Mouse (Mus musculus) cerebellum, adult 9-11 months (tissue): ENCODE results near the gene Tox3.

Source experiments
- DNase-seq: peaks from one replicate; pipeline ENCODE4 v3.0.0; 2022

The Tox3 gene

DNA sequence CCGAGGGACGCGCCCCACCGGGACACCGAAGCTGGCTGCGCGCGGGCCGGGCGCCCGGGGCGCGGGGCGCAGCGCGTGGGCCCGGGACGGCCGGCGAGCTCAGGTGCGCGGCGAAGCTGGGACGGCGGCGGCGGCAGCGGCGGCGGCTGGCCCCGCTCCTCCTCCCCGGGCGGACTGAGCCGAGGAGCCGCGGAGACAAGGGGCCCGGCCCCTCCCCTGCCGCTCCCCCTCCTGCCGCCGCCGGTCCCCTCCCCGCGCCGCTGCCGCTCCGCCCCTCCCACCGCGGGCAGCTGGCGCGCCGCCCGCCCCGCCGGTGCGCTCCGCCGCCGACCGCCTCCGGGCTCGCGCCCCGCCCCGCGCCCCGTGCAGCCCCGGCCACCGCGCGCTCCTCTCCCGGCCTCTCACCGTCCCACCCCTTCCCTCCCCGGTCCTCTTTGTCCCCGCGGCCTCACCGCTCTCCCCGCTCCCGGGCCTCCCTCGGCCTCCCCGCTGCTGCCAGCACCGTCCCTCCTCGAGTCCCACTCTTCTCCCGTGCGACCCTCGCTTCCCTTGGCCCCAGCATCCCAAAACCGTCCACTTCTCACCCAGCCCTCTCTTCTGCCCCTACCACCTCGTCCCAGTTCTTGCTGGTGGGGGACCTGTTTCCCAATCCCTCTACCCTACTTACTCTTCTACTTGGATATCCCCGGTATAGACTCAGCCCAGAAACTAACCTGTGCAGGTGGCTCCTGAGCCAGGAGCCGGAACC lies at the start of gene Tox3:
Gene Tox3 (minus strand): TSS at position 166 of the 748 bp plus-strand sequence.
- DNase-seq = no peak

DNA sequence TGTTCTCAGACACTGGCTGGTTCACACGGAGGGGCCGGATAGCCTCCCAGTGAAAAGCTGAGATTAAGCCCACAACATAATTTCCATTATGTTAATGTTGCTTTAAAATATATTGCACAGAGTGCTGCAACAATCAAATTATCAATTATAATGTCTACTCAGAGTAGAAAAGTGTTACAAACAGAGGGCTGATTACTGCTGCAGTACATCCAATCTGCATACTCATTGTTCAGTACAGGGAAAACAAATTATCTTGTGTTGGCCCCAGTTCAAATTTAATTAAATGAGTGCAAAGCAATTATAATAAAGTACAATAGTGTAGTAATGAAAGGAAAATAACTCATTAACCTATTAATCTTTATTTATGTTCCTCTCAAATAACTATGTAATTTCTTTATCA lies 44.5 kb upstream of the Tox3 start:
- no peak for DNase-seq

- no peak for DNase-seq
Measured at GRCm38 (mm10) chr8:90391483-90392074, 43.4 kb upstream of the Tox3 start.

- DNase-seq = no peak
Measured at GRCm38 (mm10) chr8:90390827-90391226, 42.7 kb upstream of the Tox3 start.

GRCm38 (mm10) chr8:90379064-90379463 lies 30.9 kb upstream of the Tox3 start:
- DNase-seq = no peak

DNA sequence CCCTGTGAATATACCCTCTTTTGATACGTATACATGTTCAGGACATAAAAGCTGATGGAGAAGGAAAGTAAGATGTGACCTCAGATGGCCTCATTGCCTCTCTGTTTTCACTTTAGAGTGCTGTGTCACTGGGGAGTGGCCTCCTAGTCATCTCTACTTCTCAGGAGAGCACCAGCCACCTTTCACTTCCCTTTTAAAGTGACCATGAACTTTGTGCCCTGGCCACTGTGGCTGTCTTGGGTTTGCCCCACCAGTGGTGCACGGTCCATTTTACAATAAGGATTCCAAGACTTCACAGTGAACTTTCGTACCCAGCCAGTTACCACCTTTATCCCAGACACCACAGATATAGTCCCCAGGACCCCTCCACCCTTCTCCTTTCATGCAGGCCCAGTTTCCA lies 29.9 kb upstream of the Tox3 start:
- no peak for DNase-seq

DNA sequence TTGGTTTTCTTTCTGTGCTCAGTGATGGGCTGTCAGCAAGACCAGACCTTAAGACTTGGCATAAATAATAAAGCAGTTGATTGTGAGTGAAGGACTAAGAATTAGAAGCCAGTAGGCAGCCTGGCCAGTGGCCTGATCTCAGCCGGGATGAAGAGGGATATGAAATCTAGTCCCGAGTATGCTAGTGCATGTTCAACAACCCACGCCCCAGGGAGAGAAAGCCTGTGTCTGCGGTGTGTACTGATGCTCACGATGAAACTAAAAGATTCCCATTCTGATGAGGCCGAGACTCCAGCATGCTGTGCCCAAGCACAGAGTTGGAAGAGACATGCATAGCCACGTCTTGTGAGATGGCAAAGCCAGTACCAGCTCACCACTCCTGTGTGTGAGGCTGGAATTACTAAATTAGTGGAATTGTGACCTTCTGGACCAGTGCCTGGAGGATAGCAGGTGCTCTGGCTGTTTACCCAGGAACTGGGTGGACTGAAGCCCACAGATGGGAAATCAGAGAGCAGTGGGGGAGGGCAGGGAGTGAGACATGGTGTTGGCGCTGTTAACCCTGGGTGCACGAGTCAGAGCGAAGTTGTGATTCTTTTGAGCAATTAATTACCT lies 23.6 kb upstream of the Tox3 start:
- peak; percentile 78 for DNase-seq

DNA sequence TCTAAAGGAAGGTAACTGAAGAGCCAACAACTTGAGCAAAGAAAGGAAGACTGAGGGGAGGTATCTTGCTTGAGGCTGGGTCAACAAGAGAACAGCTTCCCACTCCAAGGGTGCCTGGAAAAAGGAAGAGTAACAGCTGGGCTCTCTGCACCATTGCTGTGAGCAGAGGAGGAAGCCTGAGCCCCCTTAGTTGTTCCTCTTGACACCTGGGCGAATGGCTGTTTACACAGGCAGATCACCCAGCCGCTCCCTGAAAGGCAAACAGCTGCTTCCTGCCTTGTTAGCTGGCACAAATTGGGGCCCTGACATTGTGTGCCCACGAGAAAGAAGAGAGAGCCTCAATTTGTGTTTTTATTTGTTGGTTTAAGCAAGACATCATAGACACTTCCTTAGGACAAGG lies 21.7 kb upstream of the Tox3 start:
- DNase-seq = no peak

GRCm38 (mm10) chr8:90356729-90357128 lies 8.6 kb upstream of the Tox3 start:
- no peak for DNase-seq

- no peak for DNase-seq
Measured at GRCm38 (mm10) chr8:90354782-90355181, 6.6 kb upstream of the Tox3 start.

- no peak for DNase-seq
Measured at GRCm38 (mm10) chr8:90353960-90354540, 5.9 kb upstream of the Tox3 start.

- no peak for DNase-seq
Measured at GRCm38 (mm10) chr8:90353499-90353898, 5.4 kb upstream of the Tox3 start.

DNA sequence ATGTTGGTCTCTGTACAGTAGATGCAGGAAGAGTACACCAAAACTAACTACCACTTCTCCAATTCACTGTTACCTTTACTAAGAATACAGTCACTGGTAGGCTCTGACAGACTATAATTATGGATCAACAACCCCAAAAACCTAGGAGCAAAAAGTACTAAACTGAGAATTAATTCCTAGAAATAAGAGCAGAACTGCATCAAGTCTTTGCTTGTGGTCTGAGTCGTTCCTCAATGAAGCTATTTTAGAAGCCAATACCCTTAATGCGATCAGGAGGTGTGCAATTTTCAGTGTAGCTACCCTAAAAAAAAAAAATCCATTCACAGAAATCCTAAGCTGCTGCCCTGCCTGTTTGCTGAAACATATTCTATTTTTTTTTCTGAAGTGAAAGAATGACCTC lies 4.8 kb upstream of the Tox3 start:
- no peak for DNase-seq

DNA sequence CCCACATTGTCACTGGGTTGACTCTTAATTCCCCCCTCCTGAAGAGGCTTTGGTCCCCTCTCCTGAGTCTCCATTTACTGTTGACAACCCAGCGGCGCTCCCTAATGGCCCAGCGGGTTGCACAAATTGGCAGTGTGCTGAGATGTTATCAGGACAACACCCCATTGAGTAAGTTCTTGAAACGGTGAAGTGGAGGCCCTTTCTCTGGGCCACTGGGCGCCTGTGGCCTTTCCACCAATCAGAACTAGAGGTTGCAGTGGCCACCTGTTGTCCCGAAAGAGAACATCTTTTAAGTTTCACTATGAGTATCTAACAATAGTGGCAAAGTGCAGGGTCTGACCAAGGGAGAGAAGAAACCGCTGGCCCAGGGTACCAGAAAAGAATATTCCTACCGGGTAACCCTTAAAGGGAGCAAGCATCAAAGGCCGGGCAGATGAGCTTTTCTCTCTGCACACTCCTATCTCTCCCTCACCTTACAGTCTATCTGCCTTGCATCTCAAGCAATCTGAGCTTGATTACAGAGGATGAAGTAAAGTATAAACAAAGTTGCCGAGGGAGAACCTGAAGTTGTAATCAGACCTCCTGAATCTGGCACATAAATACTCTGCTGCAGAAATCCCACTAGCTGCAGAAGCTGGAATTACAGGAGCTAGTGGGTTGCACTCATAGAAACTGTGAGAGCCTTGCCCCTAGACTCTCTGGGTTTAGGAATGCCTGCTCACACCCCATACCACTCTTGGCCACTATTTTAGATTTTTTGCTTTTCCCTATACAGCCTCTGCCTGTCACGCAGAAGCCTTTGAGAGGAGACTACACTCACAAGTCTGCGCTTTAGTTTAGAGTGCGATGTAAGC lies 1.8 kb upstream of the Tox3 start:
- no peak for DNase-seq

DNA sequence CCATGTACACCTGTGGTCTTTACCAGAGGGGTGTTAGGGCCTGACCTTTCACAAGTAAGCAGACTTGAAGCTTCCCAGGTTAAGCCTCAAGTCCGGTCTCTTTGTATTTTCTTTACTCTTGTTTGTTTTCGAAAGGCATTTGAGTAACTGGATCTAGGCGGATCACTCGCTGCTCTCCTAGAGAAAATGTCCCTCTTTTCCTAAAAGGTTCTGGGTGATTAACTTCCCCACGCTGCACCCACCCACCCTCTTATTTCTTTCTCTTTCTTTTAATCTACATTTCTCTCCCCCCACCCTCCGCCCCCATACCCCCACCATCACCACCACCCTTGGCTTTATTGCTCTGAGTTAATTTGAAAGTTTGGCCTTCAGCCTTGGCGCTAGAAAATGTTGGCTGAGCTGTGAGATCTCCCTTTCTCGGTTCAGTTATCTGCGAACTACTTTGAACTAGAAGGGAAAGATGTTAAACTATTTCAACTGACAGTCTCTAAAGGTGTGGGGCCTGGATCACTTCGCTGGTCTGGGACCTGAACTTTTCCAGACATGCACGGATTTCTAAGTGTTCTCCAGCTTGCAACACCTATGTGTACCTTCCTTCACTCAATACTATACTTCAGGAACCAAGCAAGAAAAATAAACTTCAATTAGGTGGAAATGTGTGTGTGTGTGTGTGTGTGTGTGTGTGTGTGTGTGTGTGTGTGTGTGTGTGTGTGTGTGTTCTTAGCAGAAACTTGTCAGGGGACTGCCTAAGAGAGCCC lies 962 bp upstream of the Tox3 start:
- DNase-seq = no peak

DNA sequence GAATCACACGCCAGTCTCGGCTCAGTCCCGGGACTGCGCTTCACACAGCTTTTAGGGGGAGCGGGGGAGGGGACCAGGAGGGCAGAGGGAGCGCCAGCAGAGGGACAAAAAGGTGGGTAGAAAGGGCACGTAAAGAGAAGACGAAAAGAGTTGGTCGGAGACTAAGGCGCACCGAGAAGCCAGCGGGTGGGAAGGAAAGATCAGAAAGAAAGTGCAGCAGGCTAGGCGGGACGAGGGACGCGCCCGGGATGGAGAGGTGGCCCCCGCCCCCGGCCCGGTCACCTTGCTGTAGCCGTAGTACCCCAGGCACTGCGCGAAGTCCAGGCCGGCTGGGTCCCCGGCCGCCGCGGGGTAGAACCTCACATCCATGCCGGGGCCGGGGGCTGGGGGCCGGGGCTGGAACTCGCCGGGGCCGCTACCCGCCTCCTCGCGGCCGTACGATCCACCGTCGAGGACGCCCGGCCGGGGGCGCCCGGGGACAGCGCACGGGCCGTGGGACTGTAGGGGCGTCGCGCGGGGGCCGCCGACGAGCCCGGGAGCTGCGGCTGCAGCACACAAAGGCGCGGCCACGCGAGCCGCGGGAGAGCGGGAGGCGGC lies 464 bp downstream of the Tox3 start:
- no peak for DNase-seq

DNA sequence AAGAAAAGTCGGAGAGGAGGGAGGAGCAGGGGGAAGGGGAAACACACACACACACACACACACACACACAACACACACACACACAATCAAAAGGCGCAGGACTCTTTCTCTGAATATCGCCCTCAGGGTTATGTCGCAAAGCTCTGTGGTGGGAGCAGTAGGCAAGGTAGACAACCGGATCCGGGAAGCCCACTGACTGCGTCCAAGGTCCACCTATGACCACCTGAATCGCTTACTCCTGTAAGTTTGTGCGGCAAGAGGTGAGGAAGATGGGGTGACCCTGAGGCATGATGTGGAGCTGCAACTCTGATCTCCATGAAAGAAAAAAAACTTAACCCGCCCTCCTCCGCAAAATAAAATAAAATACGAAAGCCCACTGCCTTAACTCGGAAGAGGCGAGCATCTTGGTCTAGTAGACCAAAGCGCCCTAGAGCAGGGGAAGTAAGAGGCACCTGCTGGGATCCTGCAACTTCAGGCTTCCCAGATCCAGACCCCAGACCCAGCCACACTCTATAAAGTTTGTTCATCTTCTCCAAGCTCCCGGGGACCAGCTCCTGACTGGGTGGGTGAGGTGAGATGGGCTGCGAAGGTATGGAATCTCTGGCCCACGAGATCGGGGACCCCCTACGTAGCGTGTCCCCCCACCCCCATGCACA lies 1.1 kb downstream of the Tox3 start:
- DNase-seq = no peak

- DNase-seq = no peak
Measured at GRCm38 (mm10) chr8:90346138-90346879, 1.8 kb downstream of the Tox3 start.

GRCm38 (mm10) chr8:90330377-90331285 lies 17.5 kb downstream of the Tox3 start:
- no peak for DNase-seq
